Mouse (Mus musculus) thymus, postnatal 10 days (tissue): Measurements from ENCODE around the gene Vps33a.

Experiments
- DNase-seq, 2 experiments: peaks; one replicate each; pipeline ENCODE4 v3.0.0; 2021; ENCODE audit warnings: low spot score in 2 of 2

The Vps33a gene

GRCm38 (mm10) chr5:123572357-123573186, at the start of gene Vps33a:
Vps33a (minus strand) TSS chr5:123573038.
- peak; percentile 97 to 98 for DNase-seq

- no peak for DNase-seq
Observed at GRCm38 (mm10) chr5:123622421-123622820, 49.6 kb upstream of the Vps33a start.

- peak in 1 of 2 experiments; percentile 38 for DNase-seq
Observed at GRCm38 (mm10) chr5:123618558-123618957, 45.7 kb upstream of the Vps33a start.

DNA sequence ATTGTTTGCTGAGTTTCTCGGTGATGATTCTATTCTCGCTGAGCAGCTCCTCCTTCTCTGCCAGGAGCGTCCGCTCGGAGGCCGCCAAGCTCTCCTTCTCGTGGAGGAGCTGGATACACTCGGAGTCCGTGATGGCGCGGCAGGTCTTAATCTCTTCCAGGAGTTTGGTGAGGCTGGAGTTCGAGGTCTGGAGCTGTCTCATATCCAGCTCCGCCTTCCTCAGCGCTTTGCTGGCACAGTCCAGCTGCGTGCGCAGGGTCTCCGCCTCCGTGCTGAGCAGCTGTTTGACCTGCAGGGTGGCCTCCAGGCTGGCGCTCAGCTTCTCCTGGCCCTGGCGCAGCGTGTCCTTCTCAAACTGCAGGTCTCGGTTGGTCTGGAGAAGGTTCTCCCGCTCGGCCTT, 41.4 kb upstream of the Vps33a start:
- no peak for DNase-seq

DNA sequence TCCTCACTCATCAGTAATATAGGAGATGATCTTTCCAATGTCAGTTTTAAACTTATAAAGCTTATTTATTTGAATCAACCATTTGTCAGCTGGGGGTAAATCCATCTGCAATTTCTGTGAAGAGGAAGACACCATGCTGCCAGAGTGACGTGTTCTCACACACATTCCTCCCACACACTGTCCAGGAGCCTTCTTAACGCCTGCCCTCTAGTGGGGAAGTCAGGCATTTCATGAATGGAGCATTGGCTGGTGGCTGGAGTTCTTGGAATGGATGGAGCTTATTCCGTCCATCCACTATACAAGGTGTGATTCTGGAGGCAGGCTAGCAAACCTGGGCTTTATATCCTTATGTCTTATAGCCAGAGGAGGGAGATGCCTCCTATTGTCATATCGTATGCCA, 37.0 kb upstream of the Vps33a start:
- peak; percentile 34 to 55 for DNase-seq

DNA sequence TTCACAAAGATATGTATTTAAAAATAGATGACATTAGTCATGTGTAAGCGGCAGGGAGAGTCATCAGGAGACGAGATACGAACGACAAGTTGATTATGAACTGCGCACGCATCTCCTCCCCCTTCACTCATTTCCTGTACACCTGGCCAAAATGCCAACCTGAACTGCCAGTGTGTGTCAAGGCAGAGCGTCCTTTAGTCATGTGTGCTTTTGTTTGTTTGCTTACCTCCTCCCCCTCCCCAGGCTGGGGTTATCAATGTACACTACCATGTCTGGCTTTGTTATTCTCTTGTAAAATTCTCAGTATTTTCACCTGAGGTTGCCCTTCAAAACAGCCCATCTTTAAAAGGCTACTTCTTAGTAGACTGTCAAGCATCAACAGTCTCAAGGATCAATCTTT, 36.6 kb upstream of the Vps33a start:
- DNase-seq, result no peak

DNA sequence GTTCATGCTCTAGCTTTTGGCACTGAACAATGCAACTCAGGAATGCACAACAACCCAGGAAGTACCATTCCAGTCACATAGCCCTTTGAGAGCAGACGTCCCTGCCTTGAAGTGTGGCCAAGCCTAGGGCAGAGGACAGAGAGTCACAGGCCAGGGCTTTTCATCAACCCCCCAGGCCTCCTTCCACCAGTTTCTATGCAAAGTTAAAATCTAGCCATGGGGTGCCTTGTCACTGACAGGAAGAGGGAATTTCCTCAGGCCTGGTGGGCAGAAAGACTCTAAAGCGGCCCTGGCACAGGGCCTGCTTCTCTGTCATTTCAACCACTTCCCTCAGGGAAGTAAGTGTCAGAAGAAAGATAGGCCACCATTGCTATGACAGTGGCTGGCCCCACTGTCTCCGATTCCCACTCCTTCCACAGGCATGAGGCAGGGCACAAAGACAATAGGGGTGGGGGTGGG, 34.4 kb upstream of the Vps33a start:
- no peak for DNase-seq

DNA sequence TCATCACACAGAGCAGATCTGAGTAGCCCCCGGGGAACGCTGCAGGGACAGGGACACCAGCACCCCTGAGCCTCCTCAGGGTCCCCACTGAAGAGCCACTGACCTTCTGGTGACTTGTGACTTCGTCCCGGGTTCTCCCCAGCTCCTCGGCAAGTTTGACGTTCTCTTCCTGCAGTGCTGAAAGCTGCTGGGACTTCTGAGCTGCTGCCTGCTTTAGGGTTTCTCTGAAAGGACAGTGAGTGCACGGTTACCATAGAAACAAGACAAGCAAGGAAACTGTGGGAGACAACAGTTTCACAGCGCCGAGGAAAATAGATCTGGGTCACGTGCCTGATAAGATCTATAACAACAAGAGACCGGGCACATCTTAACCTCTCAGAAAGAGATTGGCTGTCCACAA, 30.7 kb upstream of the Vps33a start:
- no peak for DNase-seq

GRCm38 (mm10) chr5:123602174-123602573, 29.3 kb upstream of the Vps33a start:
- DNase-seq, result no peak

GRCm38 (mm10) chr5:123599319-123599718, 26.5 kb upstream of the Vps33a start:
- DNase-seq, result no peak

DNA sequence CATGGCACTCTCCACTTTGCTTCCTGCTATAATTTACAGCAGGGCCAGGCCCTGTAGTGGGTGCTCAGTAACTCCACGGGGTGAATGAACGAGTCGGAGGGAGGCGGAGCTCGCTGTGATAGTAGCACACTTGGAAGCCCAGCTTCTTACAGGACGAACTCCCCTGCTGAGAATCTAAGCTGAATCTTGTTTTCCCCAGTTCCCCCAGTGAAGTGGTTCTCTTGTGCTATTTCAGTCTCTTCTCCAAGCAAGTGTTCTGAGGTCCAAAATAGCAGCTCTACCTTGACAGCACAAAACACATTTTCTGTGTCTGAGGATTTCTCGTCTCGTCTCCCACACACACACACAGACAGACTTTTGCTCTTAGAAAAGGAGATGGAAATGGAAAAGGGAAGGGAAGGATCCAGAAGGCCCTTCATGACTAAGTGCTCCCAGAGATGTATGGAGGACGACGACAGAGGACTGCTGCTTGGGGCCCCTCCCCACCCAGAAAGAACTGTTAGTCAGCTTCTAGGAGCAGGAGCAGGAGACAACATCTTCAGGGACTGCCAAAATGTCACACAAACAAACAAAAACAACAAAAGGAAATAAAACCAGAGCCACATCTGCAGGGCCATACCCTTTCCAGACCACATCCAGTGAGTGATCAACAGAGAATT, 20.9 kb upstream of the Vps33a start:
- no peak for DNase-seq

GRCm38 (mm10) chr5:123580043-123580442, 7.2 kb upstream of the Vps33a start:
- no peak for DNase-seq

- DNase-seq, result no peak
Observed at GRCm38 (mm10) chr5:123576696-123577095, 3.9 kb upstream of the Vps33a start.

- DNase-seq, result no peak
Observed at GRCm38 (mm10) chr5:123573362-123573761, 524 bp upstream of the Vps33a start.

DNA sequence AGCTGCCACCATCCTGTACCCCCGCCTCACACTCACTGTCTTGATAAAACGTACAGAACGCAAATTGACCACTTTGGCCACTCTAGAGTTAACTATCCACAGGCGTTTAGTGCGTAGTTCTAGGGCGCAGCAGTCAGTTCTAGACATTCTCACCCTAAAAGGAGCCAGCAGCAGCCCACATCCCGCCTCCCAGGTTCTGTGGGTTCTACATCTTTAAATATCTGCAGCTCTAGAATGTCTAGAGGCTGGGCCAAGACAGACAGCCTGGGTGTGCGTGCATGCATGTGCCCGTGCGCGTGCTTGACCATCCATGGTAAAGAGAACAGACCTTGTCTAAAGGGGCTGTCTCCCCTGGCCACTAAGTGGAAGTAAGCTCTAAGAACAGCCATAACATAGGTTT, 11.7 kb downstream of the Vps33a start:
- DNase-seq, result no peak

DNA sequence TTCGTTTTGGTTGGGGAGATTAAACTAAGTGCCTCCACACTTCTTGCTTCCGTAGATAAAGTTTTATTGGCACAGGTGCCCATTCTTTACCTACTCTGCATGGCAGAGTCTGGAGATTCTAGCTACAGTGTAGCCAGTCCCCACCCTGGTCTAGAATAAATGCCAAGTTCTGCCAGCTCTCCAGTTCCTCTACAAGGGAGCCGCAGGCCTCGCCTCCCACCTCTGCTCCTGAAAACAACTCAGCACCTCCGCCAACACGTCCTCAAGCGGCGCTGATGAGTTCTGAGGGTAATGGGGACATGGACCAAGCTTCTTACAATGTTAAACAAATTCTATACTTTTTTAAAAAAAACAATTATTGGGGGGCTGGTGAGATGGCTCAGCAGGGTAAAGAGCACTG, 13.2 kb downstream of the Vps33a start:
- no peak for DNase-seq

DNA sequence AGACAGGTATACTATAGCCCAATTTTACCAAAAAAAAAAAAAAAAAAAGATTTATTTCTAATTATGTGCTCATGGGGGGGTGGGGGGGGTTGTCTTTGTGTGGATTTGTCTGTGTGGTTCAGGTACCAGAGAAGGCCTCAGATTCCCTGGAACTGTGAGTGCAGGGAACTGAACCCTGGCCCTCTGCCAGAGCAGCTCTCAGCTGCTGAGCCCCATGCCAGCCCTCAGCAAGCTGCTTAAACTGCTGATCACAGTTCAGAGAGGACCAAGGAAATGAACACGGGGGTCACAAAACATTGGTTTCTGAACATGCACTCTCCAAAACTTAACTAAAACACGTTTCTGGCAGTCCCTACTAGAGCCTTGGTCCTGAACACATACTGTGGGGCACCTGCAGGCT, 16.4 kb downstream of the Vps33a start:
- no peak for DNase-seq

- no peak for DNase-seq
Observed at GRCm38 (mm10) chr5:123555693-123556092, 17.1 kb downstream of the Vps33a start.

DNA sequence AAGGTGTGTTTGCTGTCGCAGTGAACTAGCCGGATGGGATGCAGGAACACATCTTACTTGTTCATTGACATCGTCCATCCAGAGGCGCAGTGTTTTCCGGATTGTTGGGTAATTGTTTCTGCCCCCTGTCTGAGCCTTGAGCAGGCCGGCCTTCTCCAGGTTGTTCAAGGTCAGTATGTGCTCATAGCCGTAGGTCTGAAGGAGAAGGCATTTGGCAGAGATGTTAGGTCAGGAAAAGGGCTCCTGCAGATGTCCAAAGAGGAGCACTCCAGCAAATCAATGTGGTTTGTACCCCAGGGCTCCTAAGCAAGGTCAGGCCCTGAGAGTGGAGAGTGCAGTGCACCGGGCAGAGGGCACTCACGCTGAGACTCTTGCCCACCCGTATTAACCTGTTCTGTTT, 39.0 kb downstream of the Vps33a start:
- peak in 1 of 2 experiments; percentile 1 for DNase-seq

- DNase-seq, result peak in 1 of 2 experiments; percentile 1
Observed at GRCm38 (mm10) chr5:123530056-123530455, 42.8 kb downstream of the Vps33a start.

GRCm38 (mm10) chr5:123528641-123529040, 44.2 kb downstream of the Vps33a start:
- no peak for DNase-seq

DNA sequence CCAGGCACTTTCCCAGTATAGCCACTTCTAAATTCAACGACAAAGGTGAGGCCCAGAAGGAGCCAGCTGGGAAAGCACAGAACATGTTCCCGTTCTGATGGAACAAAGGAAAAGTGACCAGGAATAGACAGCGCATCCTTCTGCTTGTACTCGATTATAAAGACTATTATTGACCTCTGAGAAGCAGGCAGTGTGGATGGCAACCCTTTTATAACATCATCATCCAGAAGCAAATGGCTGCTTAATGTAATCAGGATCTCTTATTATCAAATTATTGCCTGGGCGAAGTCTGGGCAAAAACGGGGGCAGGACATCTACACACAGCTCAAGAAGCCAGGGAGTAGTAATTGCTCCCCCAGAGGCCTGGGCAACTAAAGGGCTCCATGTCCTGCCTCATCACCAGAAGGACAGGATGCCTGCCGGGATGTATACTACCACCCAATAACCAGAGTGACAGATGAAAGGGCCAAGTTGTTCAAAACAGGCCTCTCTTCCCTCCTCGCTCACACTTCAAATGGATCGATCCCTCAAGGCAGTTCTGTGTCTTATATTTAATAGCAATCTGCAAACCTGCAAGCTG, 46.8 kb downstream of the Vps33a start:
- no peak for DNase-seq

- no peak for DNase-seq
Observed at GRCm38 (mm10) chr5:123525281-123525680, 47.6 kb downstream of the Vps33a start, which contains the start of gene Gm49027. Gm49027 (minus strand) TSS chr5:123525488.
